ENCODE assay signal across 8 mouse cellular contexts in genomic region chr17:17623221-17623889, GRCm38 (mm10). TPM values are rescaled to one million over a fixed set of nuclear protein-coding genes. Genes with fewer than 3 reads are reported as not detected.
DNase-seq lines count a peak whose midpoint lies in the region; ATAC-seq and TF ChIP-seq lines count a peak whose summit lies in the region.

No protein-coding gene starts in this region.

- DNase-seq in gastrocnemius, adult 2 months = no peak
- no peak for DNase-seq in gastrocnemius, postnatal 25 days
- peak; percentile 19 for DNase-seq in 3T3-L1 (ENCODE audit: low read depth, low spot score)
- no peak for DNase-seq in liver, embryonic 13.5 days
- no peak for DNase-seq in ovary, postnatal 36 days (ENCODE audit: low spot score)
- DNase-seq in left cerebral cortex, postnatal 14 days (ENCODE audit: low spot score in 2 of 2) = no peak
- DNase-seq in kidney, postnatal 25 days = no peak

- H3K4me1 ChIP-seq in forebrain, embryonic 12.5 days = peaks cover 17% of the 10 kb centered on the region
- peaks cover 43% of the 10 kb centered on the region for H3K4me1 ChIP-seq in liver, embryonic 13.5 days (replicated peaks)

- peak overlapping the region; percentile 90 for H3K9ac ChIP-seq in forebrain, embryonic 12.5 days
- H3K9ac ChIP-seq in liver, embryonic 13.5 days = peak overlapping the region; percentile 95

- no peaks in the 10 kb centered on the region for H3K36me3 ChIP-seq in forebrain, embryonic 12.5 days (replicated peaks)
- no peaks in the 10 kb centered on the region for H3K36me3 ChIP-seq in liver, embryonic 13.5 days

- H3K4me2 ChIP-seq in forebrain, embryonic 12.5 days = peak overlapping the region; percentile 77
- H3K4me2 ChIP-seq in liver, embryonic 13.5 days = peak overlapping the region; percentile 98

- no peaks in the 10 kb centered on the region for H3K9me3 ChIP-seq in forebrain, embryonic 12.5 days
- H3K9me3 ChIP-seq in liver, embryonic 13.5 days (replicated peaks) = no peaks in the 10 kb centered on the region

- no peak for TF ChIP-seq CTCF in gastrocnemius, adult 2 months (IDR thresholded peaks at IDR 0.05)

- ATAC-seq in forebrain, embryonic 12.5 days (ENCODE audit: low FRiP score) = no peak
- ATAC-seq in liver, embryonic 13.5 days (ENCODE audit: low read depth) = no peak

- H3K27ac ChIP-seq in gastrocnemius, adult 2 months = peak overlapping the region; percentile 98
- H3K27ac ChIP-seq in forebrain, embryonic 12.5 days = peak overlapping the region; percentile 100
- peak overlapping the region; percentile 99 for H3K27ac ChIP-seq in liver, embryonic 13.5 days

- 2% methylated on average over 7 of the region's 7 CpGs for WGBS in forebrain, embryonic 12.5 days
- 8% methylated on average over 7 of the region's 7 CpGs for WGBS in liver, embryonic 13.5 days (ENCODE audit: insufficient replicate concordance)

- intact Hi-C loops in gastrocnemius, adult 2 months (cut with DNase I) = loop anchor here (2.0 to 10.0 kb wide), 3 partner anchors 23 to 329 kb away; no protein-coding TSS in a partner anchor
- intact Hi-C loops in left cerebral cortex, postnatal 14 days (cut with DNase I) = loop anchor here (5.0 kb wide), 1 partner anchor 204 kb away; the partner anchor contains the start of gene Spaca6

- no peaks in the 10 kb centered on the region for H3K27me3 ChIP-seq in forebrain, embryonic 12.5 days
- H3K27me3 ChIP-seq in liver, embryonic 13.5 days = no peaks in the 10 kb centered on the region

- peak overlapping the region; percentile 93 for H3K4me3 ChIP-seq in gastrocnemius, adult 2 months
- H3K4me3 ChIP-seq in forebrain, embryonic 12.5 days (replicated peaks) = peak overlapping the region; percentile 81
- peak overlapping the region; percentile 97 for H3K4me3 ChIP-seq in liver, embryonic 13.5 days (replicated peaks)

RNA-seq across cellular contexts. Expression of gene Lnpep, which starts 1.5 kb away (rescaled TPM):
- 10 to 100 TPM; 65.3 to 77.3 TPM for total RNA-seq in gastrocnemius, adult 2 months (2021)
- total RNA-seq in gastrocnemius, postnatal 25 days (2021) = 10 to 100 TPM; 68.2 to 68.4 TPM
- 9.2 and 10.6 TPM in 2 replicates for polyA plus RNA-seq in forebrain, embryonic 12.5 days (2016; fragmentation: Nextera tagmentation; extraction: Ambion mirVana)
- polyA plus RNA-seq in liver, embryonic 13.5 days (2015; fragmentation: Nextera tagmentation; extraction: Ambion mirVana) = 3.2 and 3.6 TPM in 2 replicates
- total RNA-seq in left cerebral cortex, postnatal 14 days (2021) = 10 to 100 TPM; 71.8 to 88.7 TPM
